Mouse (Mus musculus): ENCODE measurements around the gene Mphosph9. TPM values are rescaled to one million over a fixed set of nuclear protein-coding genes. Genes with fewer than 3 reads are reported as not detected.
A peak's percentile ranks its signal among the peaks of the same experiment; 100 is the strongest.
"Not testable (repeated sequence)": the region's sequence is repeated elsewhere in the genome, so short reads cannot be mapped to it uniquely, and the experiment has no call there.

Mphosph9 gene
- 9.3 and 10.2 TPM in 2 replicates for polyA plus RNA-seq (2014; fragmentation: Nextera tagmentation; extraction: Ambion mirVana)

GRCm38 (mm10) chr5:124327510-124328364 is at the start of gene Mphosph9, which contains the start of gene 2810006K23Rik:
Gene Mphosph9 (minus strand): TSS chr5:124327972.
Gene 2810006K23Rik (plus strand): TSS chr5:124328089.
- under 1% methylated on average over 55 of the region's 72 CpGs for whole genome bisulfite sequencing
- Histone ChIP-seq H3K27me3 (replicated peaks; ENCODE audit: control insufficient read depth, insufficient read depth, low read length) (no peaks in the 10 kb centered on the region), H3K27ac (replicated peaks; ENCODE audit: low read depth, low read length) (peak within 1 kb of the TSS; percentile 94), H3K4me2 (ENCODE audit: low read depth, low read length) (peak within 1 kb of the TSS; percentile 86), H3K9me3 (ENCODE audit: control insufficient read depth, low read length) (no peaks in the 10 kb centered on the region), H3K36me3 (ENCODE audit: control insufficient read depth, insufficient read depth, low read length) (peaks cover 11% of the 10 kb centered on the region; the same call in 1 of the 2 replicates), H3K4me3 (ENCODE audit: low read depth, low read length) (peak within 1 kb of the TSS; percentile 64), H3K9ac (ENCODE audit: low read depth, low read length) (peak within 1 kb of the TSS; percentile 73), H3K4me1 (ENCODE audit: control insufficient read depth, insufficient read depth, low read length) (peaks cover 10% of the 10 kb centered on the region)
- peak; percentile 100 for DNase-seq (ENCODE audit: low spot score)
- peak; percentile 97 for ATAC-seq (ENCODE audit: low read depth)

DNA sequence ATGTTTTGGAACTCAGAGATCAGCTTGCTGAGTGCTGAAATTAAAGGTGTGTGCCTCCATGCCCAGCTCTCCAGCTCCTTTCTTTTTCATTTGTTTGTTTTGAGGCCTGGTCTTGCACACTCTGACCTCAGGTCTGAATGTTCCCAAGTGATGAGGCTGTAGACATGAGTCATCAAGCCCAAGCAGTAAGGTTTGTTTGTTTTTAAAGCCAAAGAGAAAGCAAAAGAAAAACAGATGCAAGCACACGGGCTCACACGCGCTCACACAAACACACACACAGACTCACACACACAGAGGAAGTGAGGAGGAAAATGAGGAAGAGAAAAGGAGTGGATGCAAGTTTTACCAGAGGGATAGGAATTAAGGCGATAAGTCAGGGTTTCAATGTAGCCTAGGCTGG is 49.4 kb upstream of the Mphosph9 start:
- 90% methylated on average over 4 of the region's 4 CpGs for WGBS
- H3K27ac ChIP-seq (replicated peaks; ENCODE audit: low read depth, low read length) = no peak overlapping the region
- H3K4me2 ChIP-seq (ENCODE audit: low read depth, low read length) = no peak overlapping the region
- H3K9me3 ChIP-seq (ENCODE audit: control insufficient read depth, low read length) = no peaks in the 10 kb centered on the region
- ATAC-seq (ENCODE audit: low read depth) (no peak), DNase-seq (ENCODE audit: low spot score) (no peak)
- H3K36me3 ChIP-seq (ENCODE audit: control insufficient read depth, insufficient read depth, low read length) = peaks cover 88% of the 10 kb centered on the region
- no peak overlapping the region for H3K4me3 ChIP-seq (ENCODE audit: low read depth, low read length)
- no peaks in the 10 kb centered on the region for H3K27me3 ChIP-seq (replicated peaks; ENCODE audit: control insufficient read depth, insufficient read depth, low read length)
- H3K4me1 ChIP-seq (ENCODE audit: control insufficient read depth, insufficient read depth, low read length) = no peaks in the 10 kb centered on the region
- H3K9ac ChIP-seq (ENCODE audit: low read depth, low read length) = no peak overlapping the region

- H3K36me3 ChIP-seq (ENCODE audit: control insufficient read depth, insufficient read depth, low read length) = peaks cover 88% of the 10 kb centered on the region
- WGBS = 98% methylated on average over 1 of the region's 1 CpGs
Measured at GRCm38 (mm10) chr5:124376401-124376800, 48.6 kb upstream of the Mphosph9 start.

GRCm38 (mm10) chr5:124374298-124374697 is 46.5 kb upstream of the Mphosph9 start:
- WGBS = 96% methylated on average over 7 of the region's 7 CpGs
- H3K36me3 ChIP-seq (ENCODE audit: control insufficient read depth, insufficient read depth, low read length) = peaks cover 88% of the 10 kb centered on the region
- no peak for DNase-seq (ENCODE audit: low spot score)

More at GRCm38 (mm10) chr5:124376401-124376800, 48.6 kb upstream of the Mphosph9 start:
- Histone ChIP-seq H3K27me3 (replicated peaks; ENCODE audit: control insufficient read depth, insufficient read depth, low read length) (no peaks in the 10 kb centered on the region), H3K4me1 (ENCODE audit: control insufficient read depth, insufficient read depth, low read length) (no peaks in the 10 kb centered on the region), H3K4me2 (ENCODE audit: low read depth, low read length) (no peak overlapping the region), H3K9ac (ENCODE audit: low read depth, low read length) (no peak overlapping the region), H3K4me3 (ENCODE audit: low read depth, low read length) (no peak overlapping the region), H3K9me3 (ENCODE audit: control insufficient read depth, low read length) (no peaks in the 10 kb centered on the region), H3K27ac (replicated peaks; ENCODE audit: low read depth, low read length) (no peak overlapping the region)
- DNase-seq (ENCODE audit: low spot score) (no peak), ATAC-seq (ENCODE audit: low read depth) (no peak)

GRCm38 (mm10) chr5:124366721-124367120 is 38.9 kb upstream of the Mphosph9 start:
- Histone ChIP-seq H3K9me3 (ENCODE audit: control insufficient read depth, low read length) (no peaks in the 10 kb centered on the region), H3K27ac (replicated peaks; ENCODE audit: low read depth, low read length) (no peak overlapping the region), H3K9ac (ENCODE audit: low read depth, low read length) (no peak overlapping the region), H3K27me3 (replicated peaks; ENCODE audit: control insufficient read depth, insufficient read depth, low read length) (no peaks in the 10 kb centered on the region), H3K4me1 (ENCODE audit: control insufficient read depth, insufficient read depth, low read length) (no peaks in the 10 kb centered on the region), H3K4me2 (ENCODE audit: low read depth, low read length) (no peak overlapping the region), H3K36me3 (ENCODE audit: control insufficient read depth, insufficient read depth, low read length) (peaks cover 36% of the 10 kb centered on the region), H3K4me3 (ENCODE audit: low read depth, low read length) (no peak overlapping the region)
- WGBS = 74% methylated on average over 3 of the region's 3 CpGs
- DNase-seq (ENCODE audit: low spot score) (no peak), ATAC-seq (ENCODE audit: low read depth) (no peak)

More at GRCm38 (mm10) chr5:124374298-124374697, 46.5 kb upstream of the Mphosph9 start:
- no peak overlapping the region for H3K9ac ChIP-seq (ENCODE audit: low read depth, low read length)
- no peak for ATAC-seq (ENCODE audit: low read depth)
- H3K4me2 ChIP-seq (ENCODE audit: low read depth, low read length) = no peak overlapping the region
- H3K4me3 ChIP-seq (ENCODE audit: low read depth, low read length) = no peak overlapping the region
- H3K4me1 ChIP-seq (ENCODE audit: control insufficient read depth, insufficient read depth, low read length) = no peaks in the 10 kb centered on the region
- H3K27ac ChIP-seq (replicated peaks; ENCODE audit: low read depth, low read length) = no peak overlapping the region
- no peaks in the 10 kb centered on the region for H3K27me3 ChIP-seq (replicated peaks; ENCODE audit: control insufficient read depth, insufficient read depth, low read length)
- no peaks in the 10 kb centered on the region for H3K9me3 ChIP-seq (ENCODE audit: control insufficient read depth, low read length)

GRCm38 (mm10) chr5:124365754-124366153 is 38.0 kb upstream of the Mphosph9 start:
- H3K36me3 ChIP-seq (ENCODE audit: control insufficient read depth, insufficient read depth, low read length) = peaks cover 26% of the 10 kb centered on the region
- H3K4me2 ChIP-seq (ENCODE audit: low read depth, low read length) = no peak overlapping the region
- 98% methylated on average over 2 of the region's 2 CpGs for WGBS

GRCm38 (mm10) chr5:124364173-124364918 is 36.6 kb upstream of the Mphosph9 start:
- no peaks in the 10 kb centered on the region for H3K9me3 ChIP-seq (ENCODE audit: control insufficient read depth, low read length)
- 83% methylated on average over 6 of the region's 6 CpGs for WGBS
- H3K27ac ChIP-seq (replicated peaks; ENCODE audit: low read depth, low read length) = no peak overlapping the region; the same call in 1 of the 2 replicates
- no peak for ATAC-seq (ENCODE audit: low read depth)
- DNase-seq (ENCODE audit: low spot score) = no peak
- peaks cover 12% of the 10 kb centered on the region for H3K36me3 ChIP-seq (ENCODE audit: control insufficient read depth, insufficient read depth, low read length)
- no peak overlapping the region for H3K4me2 ChIP-seq (ENCODE audit: low read depth, low read length)
- no peaks in the 10 kb centered on the region for H3K27me3 ChIP-seq (replicated peaks; ENCODE audit: control insufficient read depth, insufficient read depth, low read length)
- no peak overlapping the region for H3K4me3 ChIP-seq (ENCODE audit: low read depth, low read length)
- no peak overlapping the region for H3K9ac ChIP-seq (ENCODE audit: low read depth, low read length)
- H3K4me1 ChIP-seq (ENCODE audit: control insufficient read depth, insufficient read depth, low read length) = no peaks in the 10 kb centered on the region

More at GRCm38 (mm10) chr5:124365754-124366153, 38.0 kb upstream of the Mphosph9 start:
- ATAC-seq (ENCODE audit: low read depth) (no peak), DNase-seq (ENCODE audit: low spot score) (no peak)
- H3K27me3 ChIP-seq (replicated peaks; ENCODE audit: control insufficient read depth, insufficient read depth, low read length) = no peaks in the 10 kb centered on the region
- H3K4me3 ChIP-seq (ENCODE audit: low read depth, low read length) = no peak overlapping the region
- H3K4me1 ChIP-seq (ENCODE audit: control insufficient read depth, insufficient read depth, low read length) = no peaks in the 10 kb centered on the region
- H3K9ac ChIP-seq (ENCODE audit: low read depth, low read length) = no peak overlapping the region
- no peaks in the 10 kb centered on the region for H3K9me3 ChIP-seq (ENCODE audit: control insufficient read depth, low read length)
- no peak overlapping the region for H3K27ac ChIP-seq (replicated peaks; ENCODE audit: low read depth, low read length)

GRCm38 (mm10) chr5:124362982-124363381 is 35.2 kb upstream of the Mphosph9 start, which contains the start of gene Cdk2ap1:
Gene Cdk2ap1 (minus strand): TSS chr5:124363082.
- not testable (repeated sequence) for H3K27ac ChIP-seq (replicated peaks; ENCODE audit: low read depth, low read length); H3K4me3 ChIP-seq (ENCODE audit: low read depth, low read length); H3K9ac ChIP-seq (ENCODE audit: low read depth, low read length); ATAC-seq (ENCODE audit: low read depth); H3K27me3 ChIP-seq (replicated peaks; ENCODE audit: control insufficient read depth, insufficient read depth, low read length); H3K36me3 ChIP-seq (ENCODE audit: control insufficient read depth, insufficient read depth, low read length); H3K9me3 ChIP-seq (ENCODE audit: control insufficient read depth, low read length); H3K4me2 ChIP-seq (ENCODE audit: low read depth, low read length); DNase-seq (ENCODE audit: low spot score); H3K4me1 ChIP-seq (ENCODE audit: control insufficient read depth, insufficient read depth, low read length)
- WGBS = 91% methylated on average over 5 of the region's 5 CpGs
